Mouse (Mus musculus) hindbrain, embryonic 16.5 days (tissue): ENCODE data around the gene Las1l. TPM values are rescaled to one million over a fixed set of nuclear protein-coding genes. Genes with fewer than 3 reads are reported as not detected.
"Not testable (repeated sequence)": the region's sequence is repeated elsewhere in the genome, so short reads cannot be mapped to it uniquely, and the experiment has no call there.

Experiments
- ATAC-seq: fragments of 200-750 bp; cut with Nextera tagmentation; 2 replicates; pipeline ENCODE4 v1.8.0; 2017; ENCODE audit warnings: moderate TSS enrichment, moderate library complexity
- H3K27ac ChIP-seq: fragments of 300-500 bp; sonication (generic); 2 replicates; pipeline ENCODE4 v1.5.1; 2014; ENCODE audit warnings: low read depth, mild to moderate bottlenecking, control low read depth, low read length, moderate library complexity
- H3K27me3 ChIP-seq: fragments of 300-500 bp; sonication (generic); replicated peaks from 2 replicates; pipeline ENCODE4 v1.6.1; 2014; ENCODE audit warnings: low read length; ENCODE audit not compliant: control insufficient read depth, insufficient read depth
- H3K36me3 ChIP-seq: fragments of 300-500 bp; sonication (generic); 2 replicates; pipeline ENCODE4 v1.6.1; 2014; ENCODE audit warnings: mild to moderate bottlenecking, low read length, moderate library complexity, mixed read lengths; ENCODE audit not compliant: control insufficient read depth, insufficient read depth
- H3K4me1 ChIP-seq: fragments of 300-500 bp; sonication (generic); 2 replicates; pipeline ENCODE4 v1.6.1; 2014; ENCODE audit warnings: low read depth, low read length; ENCODE audit not compliant: control insufficient read depth, insufficient read depth
- H3K4me2 ChIP-seq: fragments of 300-500 bp; sonication (generic); 2 replicates; pipeline ENCODE4 v1.6.1; 2014; ENCODE audit warnings: mild to moderate bottlenecking, low read length, control low read depth, moderate library complexity
- H3K4me3 ChIP-seq: fragments of 300-500 bp; sonication (generic); 2 replicates; pipeline ENCODE4 v1.5.1; 2014; ENCODE audit warnings: mild to moderate bottlenecking, low read length, control low read depth, moderate library complexity
- H3K9ac ChIP-seq: fragments of 300-500 bp; sonication (generic); 2 replicates; pipeline ENCODE4 v1.6.1; 2014; ENCODE audit warnings: low read depth, mild to moderate bottlenecking, control low read depth, low read length, moderate library complexity
- H3K9me3 ChIP-seq: fragments of 300-500 bp; sonication (generic); 2 replicates; pipeline ENCODE4 v1.6.1; 2014; ENCODE audit warnings: mild to moderate bottlenecking, low read length, moderate library complexity; ENCODE audit not compliant: control insufficient read depth
- WGBS: fragments of 180-500 bp; shearing (Covaris S2); extraction: QIAGEN DNeasy Blood & Tissue Kit; methylation state at CpG from one replicate; pipeline ENCODE4 v1.1.7; 2014; 5-methylcytosine and 5-hydroxymethylcytosine counted together
- polyA plus RNA-seq: library from polyadenylated mRNA; unstranded; fragments of >200 nt; fragmentation: Nextera tagmentation; extraction: Ambion mirVana; gene quantifications from 2 replicates; pipeline ENCODE4 v1.2.1, GENCODE M21; 2015

The Las1l gene
- polyA plus RNA-seq, 1 experiment from 2014 or later = 107 TPM

DNA sequence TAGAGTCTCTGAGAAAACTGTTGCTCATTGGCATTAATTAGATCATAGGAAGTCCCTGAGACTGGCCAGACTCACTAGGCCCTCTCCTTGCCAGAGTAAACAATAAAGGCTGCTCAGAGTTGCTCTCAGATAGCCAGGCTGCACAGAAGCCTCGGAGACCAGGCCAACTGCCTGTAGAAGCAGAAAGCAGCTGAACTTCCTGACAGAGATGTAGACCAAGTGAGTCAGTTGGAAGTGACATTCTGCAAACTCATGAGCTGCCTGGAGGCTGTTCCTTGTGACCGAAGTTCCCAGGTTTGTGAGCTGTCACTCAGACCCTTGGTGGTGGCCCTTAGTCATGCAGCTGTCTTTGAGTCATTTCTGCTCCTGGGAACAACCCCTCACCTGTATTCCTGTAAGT lies 6.6 kb upstream of the Las1l start:
- no peaks in the 10 kb centered on the region for H3K36me3 ChIP-seq
- no peaks in the 10 kb centered on the region for H3K9me3 ChIP-seq
- ATAC-seq = no peak
- H3K4me1 ChIP-seq = no peaks in the 10 kb centered on the region
- no peak overlapping the region for H3K4me2 ChIP-seq
- H3K9ac ChIP-seq = no peak overlapping the region
- WGBS = 80% methylated on average over 2 of the region's 2 CpGs
- H3K4me3 ChIP-seq = no peak overlapping the region
- H3K27ac ChIP-seq = no peak overlapping the region
- no peaks in the 10 kb centered on the region for H3K27me3 ChIP-seq

DNA sequence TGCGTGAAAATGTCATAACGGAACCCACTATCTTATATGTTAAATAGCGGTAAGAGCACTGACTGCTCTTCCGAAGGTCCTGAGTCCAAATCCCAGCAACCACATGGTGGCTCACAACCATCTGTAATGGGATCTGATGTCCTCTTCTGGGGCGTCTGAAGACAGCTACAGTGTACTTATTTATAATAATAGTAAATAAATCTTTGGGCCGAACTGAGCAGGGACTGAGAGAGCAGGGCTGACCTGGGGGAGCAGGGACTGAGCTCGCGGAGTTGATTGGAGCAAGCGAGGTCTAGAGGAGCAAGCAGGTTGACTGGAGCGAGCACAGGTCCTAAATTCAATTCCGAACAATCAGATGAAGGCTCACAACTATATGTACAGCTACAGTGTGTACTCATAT lies 699 bp upstream of the Las1l start:
- H3K9me3 ChIP-seq, H3K27me3 ChIP-seq, H3K9ac ChIP-seq, H3K36me3 ChIP-seq, H3K4me1 ChIP-seq: not testable (repeated sequence)
- Histone ChIP-seq H3K4me3 (peak overlapping the region; percentile 28), H3K4me2 (peak overlapping the region; percentile 54), H3K27ac (peak overlapping the region; percentile 39; the same call in 1 of the 2 replicates)
- whole genome bisulfite sequencing = 29% methylated on average over 11 of the region's 11 CpGs
- peak; percentile 12 for ATAC-seq

DNA sequence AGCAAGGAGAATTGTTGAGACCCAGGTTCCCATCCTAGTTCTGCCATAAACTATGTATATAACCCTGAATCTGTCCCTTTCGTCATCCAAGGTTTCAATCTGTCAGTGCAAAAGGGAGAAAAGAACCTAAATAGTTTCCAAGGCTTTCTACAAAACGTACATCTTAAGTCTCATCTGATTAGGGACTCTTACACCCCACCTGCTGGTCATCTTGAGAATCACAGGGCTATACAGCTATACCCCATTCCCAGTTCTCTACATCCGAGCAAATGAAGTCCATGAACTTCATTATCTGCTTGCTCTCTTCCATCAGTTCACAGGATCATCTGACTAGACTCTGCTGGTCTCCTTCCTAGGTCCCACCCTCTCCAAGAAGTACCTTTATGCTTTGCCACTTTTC lies 6.0 kb downstream of the Las1l start:
- ATAC-seq = 0 out of 2 replicates have a peak, but pooled peaks have one; percentile 27
- Histone ChIP-seq H3K4me2 (no peak overlapping the region), H3K9ac (no peak overlapping the region), H3K9me3 (no peaks in the 10 kb centered on the region), H3K4me1 (peaks cover 3% of the 10 kb centered on the region), H3K27me3 (no peaks in the 10 kb centered on the region), H3K36me3 (peaks cover 9% of the 10 kb centered on the region; the same call in 1 of the 2 replicates), H3K27ac (no peak overlapping the region), H3K4me3 (no peak overlapping the region)
- WGBS = 57% methylated on average over 3 of the region's 3 CpGs

DNA sequence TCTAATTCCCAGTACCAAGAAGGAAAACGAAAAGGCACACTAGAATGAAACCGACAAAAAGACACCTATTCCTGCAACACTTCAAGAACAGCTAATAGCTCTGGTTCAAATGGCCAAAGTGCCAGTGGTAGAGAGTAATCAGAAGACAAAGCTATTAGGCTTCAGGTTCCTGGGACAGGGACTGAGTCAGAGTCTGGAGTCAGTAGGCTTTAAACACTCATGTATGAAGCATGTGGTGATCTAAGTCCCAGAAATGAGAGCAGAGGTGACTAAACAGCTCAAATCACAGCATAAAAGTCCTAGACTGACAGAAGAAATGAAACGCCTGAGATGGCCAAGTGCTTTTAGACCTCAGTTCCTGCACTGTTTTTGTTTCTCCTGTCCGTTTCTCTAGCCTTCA lies 8.6 kb downstream of the Las1l start:
- no peak overlapping the region for H3K9ac ChIP-seq
- H3K4me2 ChIP-seq = no peak overlapping the region
- peaks cover 13% of the 10 kb centered on the region; the same call in 1 of the 2 replicates for H3K36me3 ChIP-seq
- H3K4me1 ChIP-seq = no peaks in the 10 kb centered on the region
- no peaks in the 10 kb centered on the region for H3K27me3 ChIP-seq
- no peaks in the 10 kb centered on the region for H3K9me3 ChIP-seq
- no peak for ATAC-seq
- WGBS = 86% methylated on average over 4 of the region's 4 CpGs
- no peak overlapping the region for H3K4me3 ChIP-seq
- H3K27ac ChIP-seq = no peak overlapping the region

DNA sequence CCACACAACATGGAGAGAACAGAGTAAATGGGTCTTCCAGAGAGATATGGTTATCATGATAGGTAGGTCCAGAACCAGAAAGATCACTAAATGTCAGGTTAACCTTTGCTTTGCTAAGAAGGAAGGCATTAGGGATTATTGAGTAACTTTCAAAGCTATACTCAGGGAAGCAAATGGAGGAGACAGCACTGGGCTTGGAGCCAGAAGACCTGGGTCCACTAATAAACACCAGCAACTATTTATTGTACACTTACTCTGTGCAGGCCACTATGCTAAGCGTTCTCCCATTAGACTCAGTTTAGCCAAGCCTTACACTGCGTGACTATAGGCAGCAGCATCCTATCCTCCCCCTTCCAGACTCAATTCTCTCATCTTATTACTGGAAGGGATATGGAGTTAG lies 11.3 kb downstream of the Las1l start:
- H3K27me3 ChIP-seq = no peaks in the 10 kb centered on the region
- H3K36me3 ChIP-seq = peaks cover 13% of the 10 kb centered on the region; the same call in 1 of the 2 replicates
- no peaks in the 10 kb centered on the region for H3K4me1 ChIP-seq
- no peak overlapping the region for H3K27ac ChIP-seq
- ATAC-seq = no peak
- H3K4me2 ChIP-seq = no peak overlapping the region
- H3K4me3 ChIP-seq = no peak overlapping the region
- 90% methylated on average over 2 of the region's 2 CpGs for WGBS
- H3K9me3 ChIP-seq = no peaks in the 10 kb centered on the region
- no peak overlapping the region for H3K9ac ChIP-seq

DNA sequence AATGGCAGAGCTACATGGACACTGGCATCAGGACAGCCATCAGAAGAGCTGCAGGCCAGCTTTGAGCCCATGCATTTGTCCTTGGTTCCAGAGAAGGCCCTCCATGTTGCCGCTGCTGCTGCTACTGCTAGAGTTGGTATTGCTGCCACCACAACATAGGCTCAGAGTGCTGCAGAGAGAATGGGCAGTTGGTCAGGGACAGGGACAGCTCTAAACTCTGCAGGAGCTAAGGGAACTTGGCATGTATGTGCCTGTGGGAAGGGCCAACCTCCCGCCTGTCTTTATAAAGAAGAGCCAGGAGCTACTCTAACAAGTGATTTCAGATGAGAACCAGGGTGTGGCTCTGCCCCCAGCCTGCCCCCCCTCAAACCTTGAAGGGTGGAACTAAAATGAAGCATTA lies 21.3 kb downstream of the Las1l start:
- WGBS = 96% methylated on average over 2 of the region's 2 CpGs
- ATAC-seq = no peak

DNA sequence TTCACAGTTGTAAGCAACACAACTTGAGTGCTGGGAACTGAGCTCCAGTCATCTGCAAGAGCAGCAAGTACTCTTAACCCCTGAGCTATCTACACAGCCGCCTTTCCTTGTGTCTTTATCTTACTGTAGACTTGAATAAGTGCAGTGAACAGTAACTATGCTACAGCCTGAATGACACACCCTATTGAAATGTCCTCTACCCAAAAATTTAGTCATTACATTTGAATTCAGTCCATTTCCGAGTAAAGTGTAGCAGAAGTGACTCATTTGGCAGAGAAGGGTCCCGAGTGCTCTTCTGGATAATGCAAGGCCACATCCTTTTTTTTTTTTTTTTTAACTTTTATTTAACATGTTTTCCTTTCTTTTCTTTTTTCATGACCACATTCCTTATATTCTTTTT lies 54.0 kb downstream of the Las1l start:
- Histone ChIP-seq H3K4me3 (no peak overlapping the region), H3K9ac (no peak overlapping the region), H3K36me3 (no peaks in the 10 kb centered on the region), H3K27me3 (no peaks in the 10 kb centered on the region), H3K4me1 (no peaks in the 10 kb centered on the region), H3K4me2 (no peak overlapping the region), H3K27ac (no peak overlapping the region), H3K9me3 (no peaks in the 10 kb centered on the region)
- no peak for ATAC-seq
- WGBS = 97% methylated on average over 3 of the region's 3 CpGs

More for the DNA sequence above, 21.3 kb downstream of the Las1l start:
- H3K4me2 ChIP-seq = no peak overlapping the region
- H3K36me3 ChIP-seq = no peaks in the 10 kb centered on the region; the same call in 1 of the 2 replicates
- no peak overlapping the region for H3K27ac ChIP-seq
- H3K4me3 ChIP-seq = no peak overlapping the region
- H3K9me3 ChIP-seq = no peaks in the 10 kb centered on the region
- no peaks in the 10 kb centered on the region for H3K27me3 ChIP-seq
- no peaks in the 10 kb centered on the region for H3K4me1 ChIP-seq
- H3K9ac ChIP-seq = no peak overlapping the region

Other genes starting within 250 kb of the Las1l start
- 2.6 and 3.7 TPM in 2 replicates for gene Zc3h12b, start 245.3 kb downstream of the Las1l start, polyA plus RNA-seq
- 35.5 and 50.2 TPM in 2 replicates for gene Msn, start 139.1 kb upstream of the Las1l start, polyA plus RNA-seq